Mouse (Mus musculus) CH12.LX (cell line): ENCODE data around the gene Zfp420. TPM values are rescaled to one million over a fixed set of nuclear protein-coding genes. Genes with fewer than 3 reads are reported as not detected.

Experiments used
- DNase-seq: peaks from one replicate; pipeline ENCODE4 v3.0.0-alpha.2; 2013; ENCODE audit errors: extremely low read depth
- H3K27ac ChIP-seq: 2 replicates; pipeline ENCODE4 v1.5.1; 2012; ENCODE audit warnings: low read depth, mild to moderate bottlenecking, control low read depth, moderate library complexity; ENCODE audit not compliant: insufficient read depth
- H3K27me3 ChIP-seq: replicated peaks from 2 replicates; pipeline ENCODE3; 2012; ENCODE audit warnings: inconsistent platforms
- H3K36me3 ChIP-seq, 2 experiments: replicated peaks in 1 of 2; 2 replicates each; pipeline versions ENCODE3 to v1.6.1; 2012; ENCODE audit warnings: inconsistent platforms in 1 of 2, low read length in 1 of 2, mild to moderate bottlenecking in 1 of 2, mixed read lengths in 1 of 2, moderate library complexity in 1 of 2; ENCODE audit not compliant: control insufficient read depth in 1 of 2, insufficient read depth in 1 of 2
- H3K4me1 ChIP-seq, 2 experiments: 2 replicates each; pipeline ENCODE4 v1.6.1; 2012; ENCODE audit warnings: inconsistent platforms in 1 of 2, moderate library complexity in 1 of 2; ENCODE audit not compliant: insufficient read depth in 2 of 2, control insufficient read depth in 1 of 2
- H3K4me2 ChIP-seq: 2 replicates; pipeline ENCODE4 v1.6.1; 2012; ENCODE audit warnings: low read depth, mild to moderate bottlenecking, control low read depth; ENCODE audit not compliant: poor library complexity, insufficient read depth, severe bottlenecking
- H3K4me3 ChIP-seq, 3 experiments: fragments of 150-350 bp in 1 of 3; sonication (generic) in 1 of 3; replicated peaks in 1 of 3; 2 replicates each; pipeline versions ENCODE3 to v1.5.1; 2011 to 2012; ENCODE audit warnings: low read depth in 2 of 3, low read length in 2 of 3, mild to moderate bottlenecking in 2 of 3, moderate library complexity in 2 of 3, control low read depth in 1 of 3, improper control_type of control experiment in 1 of 3, inconsistent platforms in 1 of 3, mixed read lengths in 1 of 3; ENCODE audit not compliant: poor library complexity in 1 of 3
- H3K79me2 ChIP-seq: replicated peaks from 2 replicates; pipeline ENCODE4 v1.6.1; 2012; ENCODE audit warnings: mild to moderate bottlenecking, moderate library complexity; ENCODE audit not compliant: control insufficient read depth, poor library complexity, insufficient read depth, severe bottlenecking; ENCODE audit errors: extremely low read depth
- H3K9ac ChIP-seq: 2 replicates; pipeline ENCODE4 v1.6.1; 2012; ENCODE audit warnings: low read depth, mild to moderate bottlenecking, control low read depth, moderate library complexity; ENCODE audit not compliant: insufficient read depth
- H3K9me3 ChIP-seq: replicated peaks from 2 replicates; pipeline ENCODE3; 2012; ENCODE audit warnings: low read length, inconsistent platforms, mixed read lengths
- BHLHE40 ChIP-seq: IDR thresholded peaks from 2 replicates; pipeline ENCODE4 v1.6.1; 2011; ENCODE audit warnings: mild to moderate bottlenecking, low read depth, low read length, improper control_type of control experiment
- CHD2 ChIP-seq: IDR thresholded peaks from 2 replicates; pipeline ENCODE4 v1.6.1; 2011; ENCODE audit warnings: low read length, improper control_type of control experiment
- E2F4 ChIP-seq: IDR thresholded peaks from 2 replicates; pipeline ENCODE4 v1.6.1; 2011; ENCODE audit warnings: low read depth, low read length, improper control_type of control experiment; ENCODE audit not compliant: insufficient replicate concordance
- ELF1 ChIP-seq: IDR thresholded peaks from 2 replicates; pipeline ENCODE4 v1.6.1; 2014; ENCODE audit warnings: low read depth, mild to moderate bottlenecking, inconsistent platforms, low read length, improper control_type of control experiment
- EP300 ChIP-seq: IDR thresholded peaks from 2 replicates; pipeline ENCODE4 v1.6.1; 2011; ENCODE audit warnings: low read length, improper control_type of control experiment
- ETS1 ChIP-seq: conservative IDR thresholded peaks from 2 replicates; pipeline ENCODE4 v1.6.1; 2012; ENCODE audit warnings: low read depth, mild to moderate bottlenecking, inconsistent platforms, low read length, improper control_type of control experiment, moderate library complexity
- HCFC1 ChIP-seq: IDR thresholded peaks from 2 replicates; pipeline ENCODE4 v1.6.1; 2012; ENCODE audit warnings: low read depth, mild to moderate bottlenecking, inconsistent platforms, low read length, improper control_type of control experiment
- JUND ChIP-seq: conservative IDR thresholded peaks from 2 replicates; pipeline ENCODE4 v1.6.1; 2011; ENCODE audit warnings: low read depth, low read length, improper control_type of control experiment
- KAT2A ChIP-seq: IDR thresholded peaks from 2 replicates; pipeline ENCODE4 v1.6.1; 2012; ENCODE audit warnings: low read length, improper control_type of control experiment, inconsistent platforms; ENCODE audit not compliant: insufficient replicate concordance
- MAX ChIP-seq: IDR thresholded peaks from 2 replicates; pipeline ENCODE4 v1.6.1; 2011; ENCODE audit warnings: low read length, improper control_type of control experiment
- MEF2A ChIP-seq: IDR thresholded peaks from 2 replicates; pipeline ENCODE4 v1.6.1; 2014; ENCODE audit warnings: low read depth, mild to moderate bottlenecking, inconsistent platforms, low read length, improper control_type of control experiment, borderline replicate concordance
- MXI1 ChIP-seq: IDR thresholded peaks from 2 replicates; pipeline ENCODE4 v1.6.1; 2011; ENCODE audit warnings: mild to moderate bottlenecking, low read depth, low read length, improper control_type of control experiment
- MYC ChIP-seq: IDR thresholded peaks from 2 replicates; pipeline ENCODE4 v1.6.1; 2011; ENCODE audit warnings: low read depth, mild to moderate bottlenecking, improper control_type of control experiment, low read length
- NRF1 ChIP-seq: IDR thresholded peaks from 2 replicates; pipeline ENCODE4 v1.6.1; 2014; ENCODE audit warnings: low read depth, mild to moderate bottlenecking, inconsistent platforms, low read length, improper control_type of control experiment, moderate library complexity
- PAX5 ChIP-seq: IDR thresholded peaks from 2 replicates; pipeline ENCODE4 v1.6.1; 2012; ENCODE audit warnings: low read length, inconsistent platforms, mixed read lengths
- POLR2A ChIP-seq: IDR thresholded peaks from 2 replicates; pipeline ENCODE4 v1.6.1; 2011; ENCODE audit warnings: low read depth, mild to moderate bottlenecking, improper control_type of control experiment, low read length
- POLR2AphosphoS2 ChIP-seq: IDR thresholded peaks from 2 replicates; pipeline ENCODE4 v1.6.1; 2011; ENCODE audit warnings: low read depth, low read length, improper control_type of control experiment
- SIN3A ChIP-seq: IDR thresholded peaks from 2 replicates; pipeline ENCODE4 v1.6.1; 2012; ENCODE audit warnings: low read length, improper control_type of control experiment, inconsistent platforms
- TBP ChIP-seq: conservative IDR thresholded peaks from 2 replicates; pipeline ENCODE4 v1.6.1; 2011; ENCODE audit warnings: low read depth, low read length, improper control_type of control experiment
- TCF12 ChIP-seq: IDR thresholded peaks from 2 replicates; pipeline ENCODE4 v1.6.1; 2014; ENCODE audit warnings: low read depth, mild to moderate bottlenecking, inconsistent platforms, low read length, improper control_type of control experiment
- UBTF ChIP-seq: IDR thresholded peaks from 2 replicates; pipeline ENCODE4 v1.6.1; 2012; ENCODE audit warnings: low read depth, mild to moderate bottlenecking, inconsistent platforms, low read length, improper control_type of control experiment, moderate library complexity
- ZC3H11A ChIP-seq: IDR thresholded peaks from 2 replicates; pipeline ENCODE4 v1.6.1; 2012; ENCODE audit warnings: low read depth, mild to moderate bottlenecking, inconsistent platforms, low read length, improper control_type of control experiment
- ZMIZ1 ChIP-seq: IDR thresholded peaks from 2 replicates; pipeline ENCODE4 v1.6.1; 2012; ENCODE audit warnings: low read depth, mild to moderate bottlenecking, inconsistent platforms, low read length, improper control_type of control experiment
- ZNF384 ChIP-seq: IDR thresholded peaks from 2 replicates; pipeline ENCODE4 v1.6.1; 2012; ENCODE audit warnings: low read depth, low read length, improper control_type of control experiment, inconsistent platforms
- dilution Hi-C: fragments of 300-500 bp; cut with MboI; formaldehyde crosslinking; loops from 2 replicates; pipeline ENCODE4 v1.14.3; 2020; ENCODE audit warnings: low sequenced_read_pairs; ENCODE audit not compliant: extremely low pct_unique_long_range_greater_than_20kb, extremely low pct_ligation_motif_present
- in situ Hi-C: fragments of 300-500 bp; cut with MboI; formaldehyde crosslinking; loops from 3 replicates; pipeline ENCODE4 v1.14.3; 2019; ENCODE audit warnings: low sequenced_read_pairs, low pct_ligation_motif_present, low pct_unique_long_range_greater_than_20kb, mixed read lengths
- polyA plus RNA-seq: library from polyadenylated mRNA; unstranded; fragments of >175 nt; gene quantifications from 2 replicates; pipeline ENCODE4 v1.2.1, GENCODE M21; 2012; ENCODE audit warnings: low read depth; ENCODE audit not compliant: insufficient read length
- total RNA-seq, 2 experiments: library from RNA; depleted of rRNA; stranded (reverse); fragments of 300-350 nt in 1 of 2; fragments of >200 nt in 1 of 2; gene quantifications; 2 replicates each; pipeline ENCODE4 v1.2.3; 2012 to 2014

Zfp420 gene
- total and polyA plus RNA-seq, 3 experiments, result 2.5 to 4.8 (median 3.3) TPM

DNA sequence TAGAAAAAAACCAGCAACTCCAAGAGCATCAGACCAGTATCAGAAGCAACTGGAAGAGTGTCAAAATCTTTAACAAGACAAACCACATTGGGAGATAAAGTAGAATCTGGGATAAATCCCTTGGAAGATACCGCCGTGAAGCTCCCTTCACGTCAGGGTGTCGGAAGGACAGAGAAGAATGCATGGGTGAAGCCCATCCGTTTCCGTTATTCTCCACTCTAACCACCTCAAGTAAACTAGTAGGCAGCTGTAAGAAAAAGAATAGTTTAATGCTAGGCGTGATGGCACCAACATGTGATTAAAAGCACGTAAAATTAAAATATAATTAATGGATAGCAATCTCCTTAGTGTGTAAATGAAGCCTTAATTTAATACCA lies 46.9 kb downstream of the Zfp420 start:
- H3K79me2 ChIP-seq, result peaks cover 10% of the 10 kb centered on the region; the same call in 1 of the 2 replicates
- no peaks in the 10 kb centered on the region for H3K27me3 ChIP-seq
- TF ChIP-seq MAX (no peak), MXI1 (no peak), SIN3A (no peak), MYC (no peak), HCFC1 (no peak), POLR2A (no peak), MEF2A (no peak), BHLHE40 (no peak), TCF12 (no peak)
- in situ Hi-C loops, result no loop called here
- H3K4me2 ChIP-seq, result no peak overlapping the region
- H3K4me3 ChIP-seq, result peak overlapping the region in 1 of 3 experiments; percentile 70
- peaks cover 7 to 28% of the 10 kb centered on the region in 2 experiments for H3K36me3 ChIP-seq
- no peak overlapping the region for H3K9ac ChIP-seq
- H3K27ac ChIP-seq, result no peak overlapping the region
- dilution Hi-C loops, result no loop called here
- no peaks in the 10 kb centered on the region for H3K9me3 ChIP-seq
- DNase-seq, result no peak
- H3K4me1 ChIP-seq, result peaks cover 6 to 30% of the 10 kb centered on the region in 2 experiments

DNA sequence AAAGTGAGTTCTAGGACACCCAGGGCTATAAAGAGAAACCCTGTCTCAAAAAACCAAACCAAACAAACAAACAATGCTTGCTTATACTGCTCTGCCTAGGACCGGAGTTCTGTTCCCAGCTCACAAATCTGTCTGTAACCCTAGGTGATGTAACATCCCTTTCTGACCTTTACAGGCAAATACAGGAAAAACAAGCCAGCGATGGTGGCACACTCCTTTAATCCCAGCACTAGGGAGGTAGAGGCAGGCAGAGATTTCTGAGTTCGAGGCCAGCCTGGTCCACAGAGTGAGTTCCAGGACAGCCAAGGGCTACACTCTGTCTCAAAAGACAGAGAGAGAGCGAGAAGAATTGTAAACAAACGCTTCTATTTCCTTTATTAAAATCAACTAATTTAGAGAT lies 47.4 kb downstream of the Zfp420 start:
- no peak overlapping the region for H3K4me2 ChIP-seq
- no peak for DNase-seq

DNA sequence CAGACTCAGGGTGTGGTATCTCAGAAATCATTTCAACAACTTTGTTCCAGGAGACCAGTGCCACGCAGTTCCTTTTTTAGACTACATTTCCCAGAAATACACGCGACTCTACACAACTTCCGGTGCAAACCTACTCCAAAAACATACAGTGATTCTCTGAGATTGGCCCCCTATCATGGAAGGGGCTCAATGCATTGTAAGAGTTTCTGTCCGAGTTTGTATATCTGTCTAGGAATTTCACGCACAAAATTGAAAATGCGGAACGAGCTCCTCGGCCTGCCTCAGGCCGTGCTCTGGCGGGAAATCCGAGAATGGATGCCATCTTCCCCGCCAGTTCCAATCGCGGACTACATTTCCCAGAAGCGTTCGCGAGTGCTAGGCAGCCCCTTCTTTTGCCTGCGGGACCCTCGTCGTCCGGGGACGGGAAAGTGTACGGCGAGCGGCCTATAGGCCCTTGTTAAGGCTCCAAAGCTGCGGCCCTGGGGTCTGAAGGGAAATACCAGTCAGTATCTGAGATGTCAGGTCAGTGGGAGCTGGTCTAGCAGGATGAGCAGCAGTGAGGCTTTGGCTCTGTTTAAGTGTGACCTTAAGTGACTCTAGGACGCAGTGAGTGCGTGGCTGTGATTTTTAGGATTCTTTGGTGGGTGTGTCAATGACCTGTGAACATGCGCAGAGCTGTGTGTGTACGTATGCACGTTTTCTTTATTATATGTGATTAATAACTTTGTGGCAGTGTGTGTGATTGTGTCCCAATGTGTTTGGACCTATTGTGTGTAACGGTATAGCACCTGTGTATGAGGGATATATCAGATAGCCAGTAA lies 48.6 kb downstream of the Zfp420 start, which contains the start of gene Zfp383:
Gene Zfp383, plus strand, starts transcription at position 94 of the 821 bp plus-strand sequence.
- peak; percentile 85 for DNase-seq
- Histone ChIP-seq H3K27ac (peak within 1 kb of the TSS; percentile 17; the same call in 1 of the 2 replicates), H3K36me3 (peaks cover 18 to 31% of the 10 kb centered on the region in 2 experiments), H3K9ac (peak within 1 kb of the TSS; percentile 36), H3K4me2 (peak within 1 kb of the TSS; percentile 95), H3K27me3 (no peaks in the 10 kb centered on the region), H3K9me3 (no peaks in the 10 kb centered on the region), H3K79me2 (peaks cover 10% of the 10 kb centered on the region; the same call in 1 of the 2 replicates), H3K4me3 (peak within 1 kb of the TSS; percentile 65 to 81 (median 78)), H3K4me1 (peaks cover 6 to 30% of the 10 kb centered on the region in 2 experiments)
- dilution Hi-C loops (no loop called here), in situ Hi-C loops (no loop called here)
- TF ChIP-seq MYC (peak; percentile 74), ZNF384 (no peak), MAX (peak; percentile 74; the same call in 1 of the 2 replicates), POLR2AphosphoS2 (no peak), NRF1 (peak; percentile 84), ZMIZ1 (no peak), MXI1 (peak; percentile 85), E2F4 (peak; percentile 99), PAX5 (no peak), ZC3H11A (no peak), CHD2 (peak; percentile 36; the same call in 1 of the 2 replicates), JUND (0 out of 2 replicates have a peak, but pooled peaks have one; percentile 9), POLR2A (peak; percentile 75), KAT2A (peak; percentile 90; the same call in 1 of the 2 replicates), EP300 (no peak), UBTF (peak; percentile 45; the same call in 1 of the 2 replicates)

More for the DNA sequence above, 47.4 kb downstream of the Zfp420 start:
- Histone ChIP-seq H3K36me3 (peaks cover 10 to 31% of the 10 kb centered on the region in 2 experiments), H3K9ac (no peak overlapping the region), H3K4me1 (peaks cover 6 to 30% of the 10 kb centered on the region in 2 experiments), H3K9me3 (no peaks in the 10 kb centered on the region), H3K27me3 (no peaks in the 10 kb centered on the region), H3K4me3 (no peak overlapping the region), H3K27ac (no peak overlapping the region), H3K79me2 (peaks cover 10% of the 10 kb centered on the region; the same call in 1 of the 2 replicates)
- dilution Hi-C loops, result no loop called here
- in situ Hi-C loops, result no loop called here
- no peak for TF ChIP-seq E2F4
- TF ChIP-seq ELF1, result no peak
- TF ChIP-seq KAT2A, result no peak
- no peak for TF ChIP-seq TBP
- no peak for TF ChIP-seq ETS1
- TF ChIP-seq TCF12, result no peak
- no peak for TF ChIP-seq MAX
